Mouse (Mus musculus): Measurements from ENCODE around the gene Parp8.

The Parp8 gene

DNA sequence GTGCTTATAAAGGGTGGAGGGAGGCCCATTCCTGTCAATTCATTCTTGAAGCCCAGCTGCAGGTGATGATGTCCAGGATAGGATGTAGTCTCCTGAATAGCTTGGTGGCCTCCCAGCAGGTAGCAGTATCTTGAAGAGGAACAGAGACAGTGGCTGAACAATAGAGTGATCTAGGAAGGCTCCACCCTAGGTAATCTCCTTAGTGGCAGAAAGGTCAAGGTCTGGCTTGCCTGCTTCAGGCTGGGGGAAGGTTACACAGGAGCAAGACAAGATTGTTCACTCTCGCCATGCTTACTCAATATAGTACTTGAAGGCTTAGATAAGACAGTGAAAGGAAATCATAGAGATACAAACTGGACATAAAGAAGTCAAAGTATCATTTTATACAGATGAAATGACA is 213.9 kb downstream of the Parp8 start:
- DNase-seq = no peak

Data from B cell, adult 2 months (primary cell).